Mouse (Mus musculus) lung, postnatal 0 days (tissue): ENCODE measurements at regions not wholly inside any gene's neighbourhood (a gene's known extent, or its start where the extent isn't known, plus 50 kb on each side); places are given as distances from the start of the nearest gene placed in this dataset.

ENCODE experiments used
- ATAC-seq: fragments of 200-750 bp; cut with Nextera tagmentation; 2 replicates; pipeline ENCODE4 v1.8.0; 2017; ENCODE audit warnings: moderate library complexity
- DNase-seq: peaks from one replicate; pipeline ENCODE4 v3.0.0-alpha.2; 2016; ENCODE audit warnings: low spot score
- H3K27ac ChIP-seq: fragments of 300-500 bp; sonication (generic); 2 replicates; pipeline ENCODE4 v1.5.1; 2014; ENCODE audit warnings: antibody characterized with exemption, mild to moderate bottlenecking, low read length, mixed read lengths
- H3K27me3 ChIP-seq: fragments of 300-500 bp; sonication (generic); replicated peaks from 2 replicates; pipeline ENCODE4 v1.6.1; 2014; ENCODE audit warnings: low read length, mixed read lengths; ENCODE audit not compliant: insufficient read depth
- H3K36me3 ChIP-seq: fragments of 300-500 bp; sonication (generic); 2 replicates; pipeline ENCODE4 v1.6.1; 2014; ENCODE audit warnings: low read length, mixed read lengths; ENCODE audit not compliant: insufficient read depth
- H3K4me1 ChIP-seq: fragments of 300-500 bp; sonication (generic); 2 replicates; pipeline ENCODE4 v1.6.1; 2014; ENCODE audit warnings: antibody characterized with exemption, low read depth, low read length, mixed read lengths; ENCODE audit not compliant: insufficient read depth
- H3K4me2 ChIP-seq: fragments of 300-500 bp; sonication (generic); replicated peaks from 2 replicates; pipeline ENCODE4 v1.6.1; 2014; ENCODE audit warnings: low read depth, mild to moderate bottlenecking, low read length, moderate library complexity, mixed read lengths
- H3K4me3 ChIP-seq: fragments of 300-500 bp; sonication (generic); 2 replicates; pipeline ENCODE4 v1.5.1; 2014; ENCODE audit warnings: low read depth, low read length
- H3K9ac ChIP-seq: fragments of 300-500 bp; sonication (generic); replicated peaks from 2 replicates; pipeline ENCODE4 v1.6.1; 2014; ENCODE audit warnings: low read depth, mild to moderate bottlenecking
- H3K9me3 ChIP-seq: fragments of 300-500 bp; sonication (generic); 2 replicates; pipeline ENCODE4 v1.6.1; 2016; ENCODE audit warnings: low read length, mixed read lengths
- CTCF ChIP-seq: IDR thresholded peaks from 2 replicates; pipeline ENCODE4 v1.5.1; 2016; ENCODE audit warnings: antibody characterized with exemption, mild to moderate bottlenecking
- EP300 ChIP-seq: IDR thresholded peaks from 2 replicates; pipeline ENCODE4 v1.6.1; 2016; ENCODE audit warnings: antibody characterized with exemption, mild to moderate bottlenecking, control low read depth
- WGBS: fragments of 180-500 bp; shearing (Covaris S2); extraction: QIAGEN DNeasy Blood & Tissue Kit; methylation state at CpG from one replicate; pipeline ENCODE4 v1.1.7; 2014; 5-methylcytosine and 5-hydroxymethylcytosine counted together

GRCm38 (mm10) chr1:184298701-184299100, 264.6 kb upstream of the 1700056E22Rik start:
- ATAC-seq, result no peak
- DNase-seq, result no peak

GRCm38 (mm10) chr1:184297001-184297740, 263.1 kb upstream of the 1700056E22Rik start:
- Histone ChIP-seq H3K9me3 (no peaks in the 10 kb centered on the region), H3K4me3 (no peak overlapping the region), H3K4me1 (no peaks in the 10 kb centered on the region), H3K9ac (no peak overlapping the region), H3K27me3 (no peaks in the 10 kb centered on the region), H3K27ac (no peak overlapping the region), H3K36me3 (no peaks in the 10 kb centered on the region), H3K4me2 (no peak overlapping the region)
- ATAC-seq (no peak), DNase-seq (peak; percentile 23)
- 49% methylated on average over 4 of the region's 4 CpGs for WGBS
- TF ChIP-seq CTCF, result no peak
- TF ChIP-seq EP300, result no peak

More at GRCm38 (mm10) chr1:184298701-184299100, 264.6 kb upstream of the 1700056E22Rik start:
- Histone ChIP-seq H3K27ac (no peak overlapping the region), H3K4me1 (no peaks in the 10 kb centered on the region), H3K4me2 (no peak overlapping the region), H3K36me3 (no peaks in the 10 kb centered on the region), H3K9me3 (no peaks in the 10 kb centered on the region), H3K9ac (no peak overlapping the region), H3K4me3 (no peak overlapping the region), H3K27me3 (no peaks in the 10 kb centered on the region)
- TF ChIP-seq EP300 (no peak), CTCF (no peak)
- 75% methylated on average over 1 of the region's 1 CpGs for WGBS

GRCm38 (mm10) chr1:184291129-184291528, 257.0 kb upstream of the 1700056E22Rik start:
- no peak overlapping the region for H3K4me3 ChIP-seq
- H3K9ac ChIP-seq, result no peak overlapping the region
- H3K4me1 ChIP-seq, result no peaks in the 10 kb centered on the region
- DNase-seq, result no peak
- no peak for ATAC-seq
- no peak overlapping the region for H3K4me2 ChIP-seq
- no peaks in the 10 kb centered on the region for H3K36me3 ChIP-seq
- WGBS, result 84% methylated on average over 7 of the region's 7 CpGs
- H3K9me3 ChIP-seq, result no peaks in the 10 kb centered on the region
- TF ChIP-seq EP300 (peak; percentile 93), CTCF (no peak)
- no peak overlapping the region for H3K27ac ChIP-seq
- no peaks in the 10 kb centered on the region for H3K27me3 ChIP-seq

DNA sequence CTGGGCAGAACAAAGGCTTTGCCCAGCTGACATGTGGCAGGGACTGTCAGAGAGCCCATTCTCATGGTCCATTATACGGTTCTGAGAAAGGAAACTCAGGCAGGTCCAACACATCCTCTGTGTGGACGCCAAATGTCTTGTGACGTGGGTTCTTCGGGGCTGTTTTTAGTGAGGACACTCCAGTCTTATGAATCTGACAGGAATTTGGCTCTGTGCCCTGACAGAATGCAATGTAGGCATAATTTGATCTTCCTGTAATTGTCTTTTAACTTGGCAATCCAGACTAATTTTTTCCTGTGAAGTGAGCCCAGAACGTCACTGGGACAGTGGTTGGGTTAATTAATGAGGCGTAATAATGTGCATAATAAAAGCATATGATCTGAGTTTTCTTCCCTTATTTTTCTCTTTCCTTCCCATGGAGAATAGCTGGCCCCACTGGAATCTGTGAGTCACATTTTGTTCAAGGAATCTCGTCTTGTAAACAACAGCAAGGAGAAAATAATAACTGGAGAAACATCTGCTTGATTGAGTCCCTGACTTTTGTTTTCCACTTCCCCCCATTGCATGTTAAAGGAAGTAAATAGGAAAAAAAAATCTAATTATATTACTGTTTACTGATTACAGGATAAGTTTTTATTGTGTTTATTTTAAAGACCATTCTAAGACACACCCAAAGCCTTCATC, 255.8 kb upstream of the 1700056E22Rik start:
- 33% methylated on average over 7 of the region's 7 CpGs for whole genome bisulfite sequencing
- Histone ChIP-seq H3K9me3 (no peaks in the 10 kb centered on the region), H3K9ac (no peak overlapping the region), H3K4me3 (no peak overlapping the region), H3K4me1 (no peaks in the 10 kb centered on the region), H3K36me3 (no peaks in the 10 kb centered on the region), H3K4me2 (no peak overlapping the region), H3K27me3 (no peaks in the 10 kb centered on the region), H3K27ac (peak overlapping the region; percentile 2)
- TF ChIP-seq EP300 (peak; percentile 98), CTCF (no peak)
- peak; percentile 97 for ATAC-seq
- DNase-seq, result peak; percentile 90

DNA sequence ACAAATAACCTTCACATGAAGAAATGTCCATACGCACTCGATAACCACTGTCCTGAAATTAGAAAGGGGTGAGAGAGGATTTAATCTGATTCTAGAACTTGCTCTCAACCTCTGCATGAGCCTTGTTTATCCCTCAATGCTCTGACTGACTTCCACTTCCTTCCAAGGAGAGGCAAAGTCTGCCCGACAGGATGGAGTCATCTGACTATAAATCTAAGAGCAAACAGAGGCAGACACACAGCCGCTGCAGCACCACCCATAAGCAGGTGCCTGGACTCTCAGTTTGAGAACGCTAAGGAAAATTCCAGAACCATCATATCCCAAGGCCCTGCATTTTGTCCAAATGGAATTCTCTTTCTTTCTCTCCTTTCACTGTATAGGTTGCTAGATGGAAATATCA, 247.7 kb upstream of the 1700056E22Rik start:
- peak; percentile 21 for DNase-seq
- peak; percentile 34; the same call in 1 of the 2 replicates for ATAC-seq

GRCm38 (mm10) chr1:184279263-184279662, 245.2 kb upstream of the 1700056E22Rik start:
- Histone ChIP-seq H3K36me3 (no peaks in the 10 kb centered on the region), H3K9me3 (no peaks in the 10 kb centered on the region), H3K27me3 (no peaks in the 10 kb centered on the region), H3K4me2 (no peak overlapping the region), H3K4me1 (no peaks in the 10 kb centered on the region), H3K27ac (no peak overlapping the region), H3K9ac (no peak overlapping the region), H3K4me3 (no peak overlapping the region)
- 39% methylated on average over 10 of the region's 10 CpGs for WGBS
- no peak for TF ChIP-seq CTCF
- peak; percentile 92 for TF ChIP-seq EP300
- ATAC-seq (peak; percentile 61), DNase-seq (peak; percentile 70)

More for the DNA sequence above, 247.7 kb upstream of the 1700056E22Rik start:
- Histone ChIP-seq H3K4me3 (no peak overlapping the region), H3K4me2 (no peak overlapping the region), H3K4me1 (no peaks in the 10 kb centered on the region), H3K9me3 (no peaks in the 10 kb centered on the region), H3K9ac (no peak overlapping the region), H3K36me3 (no peaks in the 10 kb centered on the region), H3K27me3 (no peaks in the 10 kb centered on the region), H3K27ac (no peak overlapping the region)
- WGBS, result 37% methylated on average over 5 of the region's 5 CpGs
- TF ChIP-seq EP300 (peak; percentile 66), CTCF (no peak)
